Mouse (Mus musculus): ENCODE measurements around the gene 1700122O11Rik.

DNA sequence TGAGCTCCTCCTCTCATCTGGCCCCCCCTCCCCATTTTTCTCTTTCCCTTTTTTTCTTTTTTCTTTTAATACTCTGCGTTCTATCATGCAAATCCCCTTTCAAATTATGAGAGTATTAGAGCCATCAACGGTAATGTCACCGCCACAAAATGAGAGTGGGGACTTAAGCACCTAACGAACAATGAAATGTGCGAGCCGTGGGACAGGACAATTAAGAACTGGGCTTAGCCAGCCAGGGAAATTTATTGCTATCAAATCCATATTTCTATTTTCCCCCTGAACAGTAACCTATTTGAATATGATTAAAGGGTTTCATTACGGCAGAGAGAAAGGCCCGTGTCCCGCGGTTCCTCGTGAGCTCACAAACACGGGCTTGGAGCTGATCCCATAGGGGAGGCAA is 27.0 kb downstream of the 1700122O11Rik start:
- TF ChIP-seq CTCF (IDR thresholded peaks at IDR 0.05; ENCODE audit: low read depth), result no peak
- TF ChIP-seq EP300 (optimal IDR thresholded peaks at IDR 0.05), result no peak
